Comparison of ENCODE assay signal across 9 mouse cellular contexts in genomic region chr15:77359486-77359885, GRCm38 (mm10). TPM values are rescaled to one million over a fixed set of nuclear protein-coding genes. Genes with fewer than 3 reads are reported as not detected.
DNase-seq lines count a peak whose midpoint lies in the region; ATAC-seq lines count a peak whose summit lies in the region.
"Had no signal": no experiment of that assay in that cellular context is flagged by ENCODE, and none has a peak within 500 bp of the region (broad histone marks: within the 10 kb centered on the region; RNA-seq: fewer than 3 reads in every experiment).

No protein-coding gene starts in this region.

- peaks cover 24% of the 10 kb centered on the region for H3K4me1 ChIP-seq in heart, embryonic 11.5 days (ENCODE audit: control insufficient read depth, insufficient read depth, low read length)
- H3K4me1 ChIP-seq in forebrain, embryonic 15.5 days = peaks cover 54% of the 10 kb centered on the region
- H3K4me1 ChIP-seq in hindbrain, embryonic 16.5 days (ENCODE audit: control insufficient read depth, insufficient read depth, low read depth, low read length) = peaks cover 36% of the 10 kb centered on the region
- H3K4me1 ChIP-seq in midbrain, embryonic 13.5 days (replicated peaks) = peaks cover 63% of the 10 kb centered on the region

- H3K36me3 ChIP-seq in heart, embryonic 11.5 days (ENCODE audit: control insufficient read depth, insufficient read depth, low read length) = no peaks in the 10 kb centered on the region
- H3K36me3 ChIP-seq in forebrain, embryonic 15.5 days = no peaks in the 10 kb centered on the region
- no peaks in the 10 kb centered on the region for H3K36me3 ChIP-seq in hindbrain, embryonic 16.5 days (ENCODE audit: control insufficient read depth, insufficient read depth, low read length)
- no peaks in the 10 kb centered on the region for H3K36me3 ChIP-seq in midbrain, embryonic 13.5 days
- H3K36me3 ChIP-seq: G1E had no signal

- no peaks in the 10 kb centered on the region for H3K27me3 ChIP-seq in heart, embryonic 11.5 days (ENCODE audit: control insufficient read depth, insufficient read depth, low read length)
- no peaks in the 10 kb centered on the region for H3K27me3 ChIP-seq in forebrain, embryonic 15.5 days
- no peaks in the 10 kb centered on the region for H3K27me3 ChIP-seq in hindbrain, embryonic 16.5 days (replicated peaks; ENCODE audit: control insufficient read depth, insufficient read depth, low read length)
- H3K27me3 ChIP-seq in midbrain, embryonic 13.5 days = no peaks in the 10 kb centered on the region

- H3K27ac ChIP-seq in heart, embryonic 11.5 days (ENCODE audit: low read depth, low read length) = no peak overlapping the region
- H3K27ac ChIP-seq in forebrain, embryonic 15.5 days (replicated peaks) = peak overlapping the region; percentile 64; the same call in 1 of the 2 replicates
- H3K27ac ChIP-seq in hindbrain, embryonic 16.5 days (ENCODE audit: low read depth, low read length) = peak overlapping the region; percentile 72; the same call in 1 of the 2 replicates
- H3K27ac ChIP-seq in midbrain, embryonic 13.5 days = peak overlapping the region; percentile 73

- no peak overlapping the region for H3K4me3 ChIP-seq in heart, embryonic 11.5 days (ENCODE audit: low read depth, low read length)
- H3K4me3 ChIP-seq in forebrain, embryonic 15.5 days = no peak overlapping the region
- H3K4me3 ChIP-seq in hindbrain, embryonic 16.5 days (ENCODE audit: low read length) = no peak overlapping the region; the same call in 1 of the 2 replicates
- no peak overlapping the region for H3K4me3 ChIP-seq in midbrain, embryonic 13.5 days (replicated peaks)

- DNase-seq in heart, adult 18-20 months = peak; percentile 74 to 81
- DNase-seq in left cerebral cortex, adult 9 months (ENCODE audit: low spot score in 2 of 2) = no peak
- DNase-seq in spleen, postnatal 4 days (ENCODE audit: low spot score in 2 of 2) = no peak

- H3K9ac ChIP-seq in heart, embryonic 11.5 days (ENCODE audit: low read depth, low read length) = no peak overlapping the region
- peak overlapping the region; percentile 62; the same call in 1 of the 2 replicates for H3K9ac ChIP-seq in forebrain, embryonic 15.5 days (replicated peaks)
- peak overlapping the region; percentile 60 for H3K9ac ChIP-seq in hindbrain, embryonic 16.5 days (ENCODE audit: low read depth, low read length)
- peak overlapping the region; percentile 69 for H3K9ac ChIP-seq in midbrain, embryonic 13.5 days (replicated peaks)

- no peak overlapping the region for H3K4me2 ChIP-seq in heart, embryonic 11.5 days
- H3K4me2 ChIP-seq in forebrain, embryonic 15.5 days (replicated peaks) = no peak overlapping the region
- peak overlapping the region; percentile 63; the same call in 1 of the 2 replicates for H3K4me2 ChIP-seq in hindbrain, embryonic 16.5 days (ENCODE audit: low read length)
- H3K4me2 ChIP-seq in midbrain, embryonic 13.5 days (replicated peaks) = 0 out of 2 replicates have a peak overlapping the region, but pooled peaks have one; percentile 58

- 57% methylated on average over 9 of the region's 9 CpGs for WGBS in heart, embryonic 11.5 days (ENCODE audit: insufficient replicate concordance)
- WGBS in forebrain, embryonic 15.5 days = 71% methylated on average over 9 of the region's 9 CpGs
- 62% methylated on average over 9 of the region's 9 CpGs for WGBS in hindbrain, embryonic 16.5 days
- 75% methylated on average over 9 of the region's 9 CpGs for WGBS in midbrain, embryonic 13.5 days

- ATAC-seq in heart, embryonic 11.5 days (replicated peaks; ENCODE audit: insufficient number of reproducible peaks, low FRiP score, low TSS enrichment) = no peak
- ATAC-seq in forebrain, embryonic 15.5 days (replicated peaks) = no peak
- no peak for ATAC-seq in hindbrain, embryonic 16.5 days
- no peak for ATAC-seq in midbrain, embryonic 13.5 days
- no peak for ATAC-seq in granulocyte monocyte progenitor cell, adult 5-6 weeks (replicated peaks; ENCODE audit: poor library complexity, severe bottlenecking)

- H3K9me3 ChIP-seq in heart, embryonic 11.5 days (replicated peaks; ENCODE audit: control insufficient read depth, low read length) = no peaks in the 10 kb centered on the region
- no peaks in the 10 kb centered on the region for H3K9me3 ChIP-seq in forebrain, embryonic 15.5 days
- no peaks in the 10 kb centered on the region for H3K9me3 ChIP-seq in hindbrain, embryonic 16.5 days (ENCODE audit: control insufficient read depth, low read length)
- no peaks in the 10 kb centered on the region for H3K9me3 ChIP-seq in midbrain, embryonic 13.5 days
- H3K9me3 ChIP-seq: G1E had no signal

RNA-seq across cellular contexts. Expression of gene Apol7a, which starts 39.4 kb away (rescaled TPM):
- total RNA-seq in heart, adult 18-20 months (2021) = under 1 TPM in 1 of 2 experiments, not detected in 1; 0.13 TPM
- 0.13 TPM in 1 of 2 replicates, not detected in the other for polyA plus RNA-seq in heart, embryonic 11.5 days (2014; fragmentation: Nextera tagmentation; extraction: Ambion mirVana)
- not detected in 2 replicates for polyA plus RNA-seq in forebrain, embryonic 15.5 days (2015; fragmentation: Nextera tagmentation; extraction: Ambion mirVana)
- polyA plus RNA-seq in hindbrain, embryonic 16.5 days (2015; fragmentation: Nextera tagmentation; extraction: Ambion mirVana) = not detected in 2 replicates
- not detected in 2 replicates for polyA plus RNA-seq in midbrain, embryonic 13.5 days (2015; fragmentation: Nextera tagmentation; extraction: Ambion mirVana)
- not detected in 2 replicates for total RNA-seq in granulocyte monocyte progenitor cell, adult 5-6 weeks (2014; fragmentation: Nextera tagmentation)
- not detected in 2 replicates for total RNA-seq in granulocyte monocyte progenitor cell, adult 5-6 weeks (2017)
- polyA plus RNA-seq: G1E had no signal

RNA-seq across cellular contexts. Expression of gene Apol9a, which starts 51.4 kb away (rescaled TPM):
- total RNA-seq in heart, adult 18-20 months (2021) = under 1 TPM; 0.30 to 0.62 TPM
- 0.23 and 0.52 TPM in 2 replicates for polyA plus RNA-seq in heart, embryonic 11.5 days (2014; fragmentation: Nextera tagmentation; extraction: Ambion mirVana)
- 0.11 and 0.19 TPM in 2 replicates for polyA plus RNA-seq in forebrain, embryonic 15.5 days (2015; fragmentation: Nextera tagmentation; extraction: Ambion mirVana)
- polyA plus RNA-seq in hindbrain, embryonic 16.5 days (2015; fragmentation: Nextera tagmentation; extraction: Ambion mirVana) = 0.24 and 0.46 TPM in 2 replicates
- 0.04 TPM in 1 of 2 replicates, not detected in the other for polyA plus RNA-seq in midbrain, embryonic 13.5 days (2015; fragmentation: Nextera tagmentation; extraction: Ambion mirVana)
- not detected in 2 replicates for total RNA-seq in granulocyte monocyte progenitor cell, adult 5-6 weeks (2014; fragmentation: Nextera tagmentation)
- not detected in 2 replicates for total RNA-seq in granulocyte monocyte progenitor cell, adult 5-6 weeks (2017)
- polyA plus RNA-seq: G1E had no signal

RNA-seq across cellular contexts. Expression of gene Rbfox2, which starts 52.7 kb away (rescaled TPM):
- total RNA-seq in heart, adult 18-20 months (2021) = 10 to 100 TPM; 86.5 to 90.5 TPM
- 81.1 and 81.5 TPM in 2 replicates for polyA plus RNA-seq in heart, embryonic 11.5 days (2014; fragmentation: Nextera tagmentation; extraction: Ambion mirVana)
- 173 and 183 TPM in 2 replicates for polyA plus RNA-seq in forebrain, embryonic 15.5 days (2015; fragmentation: Nextera tagmentation; extraction: Ambion mirVana)
- polyA plus RNA-seq in hindbrain, embryonic 16.5 days (2015; fragmentation: Nextera tagmentation; extraction: Ambion mirVana) = 122 and 140 TPM in 2 replicates
- 154 and 163 TPM in 2 replicates for polyA plus RNA-seq in midbrain, embryonic 13.5 days (2015; fragmentation: Nextera tagmentation; extraction: Ambion mirVana)
- total RNA-seq in granulocyte monocyte progenitor cell, adult 5-6 weeks (2014; fragmentation: Nextera tagmentation) = 0.19 and 0.24 TPM in 2 replicates
- total RNA-seq in granulocyte monocyte progenitor cell, adult 5-6 weeks (2017) = 2.8 and 3.6 TPM in 2 replicates

Comparison
In these comparisons a context has a peak if more than half of its experiments do, and no peak if none do; other contexts are left out.
1. DNase-seq: peak in heart, adult 18-20 months (2 of 2); none in left cerebral cortex, adult 9 months (0 of 2) and spleen, postnatal 4 days (0 of 2).
2. H3K4me2 ChIP-seq: peak in hindbrain, embryonic 16.5 days (single experiment) and midbrain, embryonic 13.5 days (single experiment); none in heart, embryonic 11.5 days (single experiment) and forebrain, embryonic 15.5 days (single experiment).